In genomic region chr2:71462066-71462465, GRCm38 (mm10) we compare ENCODE assay signal across 9 mouse cellular contexts.
"Had no signal": no experiment of that assay in that cellular context is flagged by ENCODE, and none has a peak within 500 bp of the region (broad histone marks: within the 10 kb centered on the region; RNA-seq: fewer than 3 reads in every experiment).

No protein-coding gene starts in this region.

- H3K36me3 ChIP-seq: limb, embryonic 12.5 days; midbrain, embryonic 13.5 days had no signal

- H3K9ac ChIP-seq: limb, embryonic 12.5 days; midbrain, embryonic 13.5 days had no signal

- ATAC-seq: midbrain, embryonic 13.5 days had no signal

- DNase-seq: kidney, adult 8-10 months; kidney, postnatal 36 days; layer of hippocampus, adult 9-11 months; layer of hippocampus, postnatal 36 days; right cerebral cortex, postnatal 14 days; thymus, postnatal 36 days had no signal

- H3K27ac ChIP-seq: kidney, postnatal 0 days; limb, embryonic 12.5 days; midbrain, embryonic 13.5 days had no signal

- H3K27me3 ChIP-seq: limb, embryonic 12.5 days; midbrain, embryonic 13.5 days had no signal

- H3K9me3 ChIP-seq: limb, embryonic 12.5 days; midbrain, embryonic 13.5 days had no signal

- H3K4me2 ChIP-seq: limb, embryonic 12.5 days; midbrain, embryonic 13.5 days had no signal

- H3K4me3 ChIP-seq: limb, embryonic 12.5 days; midbrain, embryonic 13.5 days had no signal
